Mouse (Mus musculus) heart, embryonic 10.5 days (tissue): ENCODE measurements around the gene Acot3. TPM values are rescaled to one million over a fixed set of nuclear protein-coding genes. Genes with fewer than 3 reads are reported as not detected.
"Not testable (repeated sequence)": the region's sequence is repeated elsewhere in the genome, so short reads cannot be mapped to it uniquely, and the experiment has no call there.

Source experiments
- DNase-seq: peaks from one replicate; pipeline ENCODE4 v3.0.0-alpha.2; 2017; ENCODE audit warnings: low spot score
- H3K27ac ChIP-seq: fragments of 300-500 bp; sonication (generic); 2 replicates; pipeline ENCODE4 v1.5.1; 2016; ENCODE audit warnings: mild to moderate bottlenecking
- H3K27me3 ChIP-seq: fragments of 300-500 bp; sonication (generic); 2 replicates; pipeline ENCODE4 v1.6.1; 2016; ENCODE audit warnings: mild to moderate bottlenecking; ENCODE audit not compliant: poor library complexity, insufficient read depth, severe bottlenecking
- H3K36me3 ChIP-seq: fragments of 300-500 bp; sonication (generic); 2 replicates; pipeline ENCODE4 v1.6.1; 2016; ENCODE audit warnings: mild to moderate bottlenecking, moderate library complexity
- H3K4me1 ChIP-seq: fragments of 300-500 bp; sonication (generic); 2 replicates; pipeline ENCODE4 v1.6.1; 2016; ENCODE audit warnings: mild to moderate bottlenecking
- H3K4me3 ChIP-seq: fragments of 300-500 bp; sonication (generic); 2 replicates; pipeline ENCODE4 v1.5.1; 2016; ENCODE audit warnings: mild to moderate bottlenecking, moderate library complexity
- H3K9me3 ChIP-seq: fragments of 300-500 bp; sonication (generic); 2 replicates; pipeline ENCODE4 v1.6.1; 2016; ENCODE audit warnings: mild to moderate bottlenecking, moderate library complexity
- WGBS: fragments of 180-500 bp; shearing (Covaris S2); methylation state at CpG from one replicate; pipeline ENCODE4 v1.1.7; 2016; 5-methylcytosine and 5-hydroxymethylcytosine counted together
- polyA plus RNA-seq: library from polyadenylated mRNA; unstranded; fragments of >200 nt; fragmentation: Nextera tagmentation; extraction: Ambion mirVana; gene quantifications from 2 replicates; pipeline ENCODE4 v1.2.1, GENCODE M21; 2016

Acot3 gene
- 0.34 and 0.60 TPM in 2 replicates for polyA plus RNA-seq

GRCm38 (mm10) chr12:84051937-84052474 lies at the start of gene Acot3:
TSS of gene Acot3 (plus strand) at chr12:84052144.
- H3K36me3 ChIP-seq = no peaks in the 10 kb centered on the region
- H3K4me3 ChIP-seq = no peak within 1 kb of the TSS
- H3K9me3 ChIP-seq = peaks cover 9% of the 10 kb centered on the region; the same call in 1 of the 2 replicates
- 62% methylated on average over 5 of the region's 5 CpGs for WGBS
- peaks cover 50% of the 10 kb centered on the region for H3K27me3 ChIP-seq
- no peak for DNase-seq
- H3K4me1 ChIP-seq = peaks cover 5% of the 10 kb centered on the region; the same call in 1 of the 2 replicates
- no peak within 1 kb of the TSS for H3K27ac ChIP-seq

- H3K27me3 ChIP-seq = peaks cover 7% of the 10 kb centered on the region; the same call in 1 of the 2 replicates
- H3K9me3 ChIP-seq = peaks cover 3% of the 10 kb centered on the region; the same call in 1 of the 2 replicates
- 83% methylated on average over 1 of the region's 1 CpGs for WGBS
- no peak for DNase-seq
- H3K4me1 ChIP-seq = peaks cover 12% of the 10 kb centered on the region; the same call in 1 of the 2 replicates
- no peaks in the 10 kb centered on the region for H3K36me3 ChIP-seq
- no peak overlapping the region for H3K27ac ChIP-seq
- no peak overlapping the region for H3K4me3 ChIP-seq
Observed at GRCm38 (mm10) chr12:84003866-84004265, 48.1 kb upstream of the Acot3 start.

- 83% methylated on average over 12 of the region's 12 CpGs for WGBS
- peaks cover 11% of the 10 kb centered on the region; the same call in 1 of the 2 replicates for H3K27me3 ChIP-seq
- no peak overlapping the region for H3K27ac ChIP-seq
- DNase-seq = no peak
- no peaks in the 10 kb centered on the region for H3K36me3 ChIP-seq
- no peaks in the 10 kb centered on the region for H3K9me3 ChIP-seq
- no peak overlapping the region for H3K4me3 ChIP-seq
- peaks cover 13% of the 10 kb centered on the region; the same call in 1 of the 2 replicates for H3K4me1 ChIP-seq
Observed at GRCm38 (mm10) chr12:84008251-84008650, 43.7 kb upstream of the Acot3 start.

- Histone ChIP-seq H3K36me3 (no peaks in the 10 kb centered on the region), H3K27ac (peak overlapping the region; percentile 70), H3K4me3 (peak overlapping the region; percentile 58; the same call in 1 of the 2 replicates), H3K4me1 (peaks cover 13% of the 10 kb centered on the region; the same call in 1 of the 2 replicates), H3K27me3 (peaks cover 11% of the 10 kb centered on the region; the same call in 1 of the 2 replicates), H3K9me3 (no peaks in the 10 kb centered on the region)
- DNase-seq = no peak
- 66% methylated on average over 8 of the region's 8 CpGs for WGBS
Observed at GRCm38 (mm10) chr12:84008729-84009128, 43.2 kb upstream of the Acot3 start.

GRCm38 (mm10) chr12:84009171-84009965 lies 42.6 kb upstream of the Acot3 start, which contains the start of gene Acot1:
TSS of gene Acot1 (plus strand) at chr12:84009490.
- Histone ChIP-seq H3K4me3 (peak within 1 kb of the TSS; percentile 58), H3K27me3 (peaks cover 11% of the 10 kb centered on the region; the same call in 1 of the 2 replicates), H3K4me1 (peaks cover 13% of the 10 kb centered on the region; the same call in 1 of the 2 replicates), H3K27ac (peak within 1 kb of the TSS; percentile 70)
- H3K9me3 ChIP-seq, H3K36me3 ChIP-seq: not testable (repeated sequence)
- peak; percentile 86 for DNase-seq
- 3% methylated on average over 55 of the region's 70 CpGs for WGBS

- no peak overlapping the region for H3K27ac ChIP-seq
- H3K4me3 ChIP-seq = peak overlapping the region; percentile 58; the same call in 1 of the 2 replicates
- H3K27me3 ChIP-seq = peaks cover 11% of the 10 kb centered on the region; the same call in 1 of the 2 replicates
- no peak for DNase-seq
- no peaks in the 10 kb centered on the region for H3K36me3 ChIP-seq
- H3K4me1 ChIP-seq = peaks cover 13% of the 10 kb centered on the region; the same call in 1 of the 2 replicates
- no peaks in the 10 kb centered on the region for H3K9me3 ChIP-seq
- 82% methylated on average over 3 of the region's 3 CpGs for WGBS
Observed at GRCm38 (mm10) chr12:84010201-84010600, 41.7 kb upstream of the Acot3 start.

GRCm38 (mm10) chr12:84011251-84012040 lies 40.5 kb upstream of the Acot3 start:
- Histone ChIP-seq H3K27ac (no peak overlapping the region), H3K27me3 (peaks cover 11% of the 10 kb centered on the region; the same call in 1 of the 2 replicates), H3K4me1 (peaks cover 13% of the 10 kb centered on the region; the same call in 1 of the 2 replicates), H3K36me3 (no peaks in the 10 kb centered on the region), H3K4me3 (no peak overlapping the region), H3K9me3 (no peaks in the 10 kb centered on the region)
- WGBS = 66% methylated on average over 12 of the region's 12 CpGs
- DNase-seq = no peak

- H3K9me3 ChIP-seq = no peaks in the 10 kb centered on the region
- DNase-seq = no peak
- H3K36me3 ChIP-seq = peaks cover 2% of the 10 kb centered on the region; the same call in 1 of the 2 replicates
- H3K27ac ChIP-seq = no peak overlapping the region
- peaks cover 13% of the 10 kb centered on the region; the same call in 1 of the 2 replicates for H3K4me1 ChIP-seq
- 73% methylated on average over 6 of the region's 6 CpGs for WGBS
- peaks cover 11% of the 10 kb centered on the region; the same call in 1 of the 2 replicates for H3K27me3 ChIP-seq
- H3K4me3 ChIP-seq = no peak overlapping the region
Observed at GRCm38 (mm10) chr12:84013130-84013529, 38.8 kb upstream of the Acot3 start.

GRCm38 (mm10) chr12:84013701-84014100 lies 38.2 kb upstream of the Acot3 start:
- peaks cover 10% of the 10 kb centered on the region; the same call in 1 of the 2 replicates for H3K4me1 ChIP-seq
- H3K27ac ChIP-seq = no peak overlapping the region
- H3K4me3 ChIP-seq = no peak overlapping the region
- H3K27me3 ChIP-seq = peaks cover 6% of the 10 kb centered on the region; the same call in 1 of the 2 replicates
- H3K36me3 ChIP-seq = peaks cover 2% of the 10 kb centered on the region; the same call in 1 of the 2 replicates
- no peak for DNase-seq
- 89% methylated on average over 7 of the region's 7 CpGs for WGBS
- H3K9me3 ChIP-seq = no peaks in the 10 kb centered on the region

GRCm38 (mm10) chr12:84020528-84020927 lies 31.4 kb upstream of the Acot3 start:
- H3K27ac ChIP-seq = not testable (repeated sequence)
- 48% methylated on average over 7 of the region's 7 CpGs for WGBS

GRCm38 (mm10) chr12:84022266-84022665 lies 29.7 kb upstream of the Acot3 start:
- DNase-seq, H3K36me3 ChIP-seq, H3K9me3 ChIP-seq, H3K27me3 ChIP-seq, H3K27ac ChIP-seq, H3K4me1 ChIP-seq, H3K4me3 ChIP-seq: not testable (repeated sequence)
- 90% methylated on average over 4 of the region's 4 CpGs for WGBS

More at GRCm38 (mm10) chr12:84020528-84020927, 31.4 kb upstream of the Acot3 start:
- DNase-seq, H3K9me3 ChIP-seq, H3K4me3 ChIP-seq, H3K27me3 ChIP-seq, H3K36me3 ChIP-seq, H3K4me1 ChIP-seq: not testable (repeated sequence)

- 82% methylated on average over 9 of the region's 9 CpGs for WGBS
- Histone ChIP-seq H3K4me1 (no peaks in the 10 kb centered on the region), H3K36me3 (no peaks in the 10 kb centered on the region), H3K27ac (no peak overlapping the region), H3K9me3 (no peaks in the 10 kb centered on the region), H3K4me3 (no peak overlapping the region), H3K27me3 (no peaks in the 10 kb centered on the region)
- no peak for DNase-seq
Observed at GRCm38 (mm10) chr12:84023052-84023745, 28.7 kb upstream of the Acot3 start.
